Mouse (Mus musculus) liver, postnatal 0 days (tissue): ENCODE measurements around the gene Polr3f.

Source experiments
- CTCF ChIP-seq: sonication (generic); IDR thresholded peaks from 2 replicates; pipeline ENCODE4 v1.5.1; 2016; ENCODE audit warnings: antibody characterized with exemption, low read depth
- EP300 ChIP-seq: IDR thresholded peaks from 2 replicates; pipeline ENCODE4 v1.6.1; 2016; ENCODE audit warnings: antibody characterized with exemption, low read depth, mild to moderate bottlenecking

DNA sequence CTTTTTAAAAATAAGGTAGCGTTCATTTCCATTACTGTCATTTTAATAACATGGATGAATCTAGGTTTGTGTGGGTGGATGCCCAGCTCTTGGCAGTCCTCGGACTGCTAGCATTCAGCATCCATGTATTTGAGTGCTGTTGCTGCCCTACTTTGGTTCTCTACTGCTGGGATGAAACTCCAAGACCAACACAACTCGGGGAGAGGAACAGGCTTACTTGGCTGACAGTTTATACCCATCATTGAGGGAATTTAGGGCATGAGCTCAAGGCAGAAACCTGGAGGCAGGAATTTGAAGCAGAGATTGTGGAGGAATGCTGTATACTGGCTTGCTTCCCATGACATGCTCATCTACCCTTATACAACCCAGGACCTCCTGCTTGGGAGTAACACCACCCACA lies 12.9 kb upstream of the Polr3f start:
- TF ChIP-seq CTCF, result no peak
- no peak for TF ChIP-seq EP300
